Mouse (Mus musculus) layer of hippocampus, postnatal 14 days (tissue): Measurements from ENCODE around the gene Zbtb6. TPM values are rescaled to one million over a fixed set of nuclear protein-coding genes. Genes with fewer than 3 reads are reported as not detected.

Source experiments
- total RNA-seq, 2 experiments: library from RNA; stranded (reverse); gene quantifications; 2 replicates each; pipeline ENCODE4 v1.2.3; 2021

Gene Zbtb6
- total RNA-seq, 2 experiments from 2014 or later = 13.2 to 14.5 TPM

Other genes with a start within 250 kb of the Zbtb6 start
- gene Olfr366, start 231.6 kb downstream of the Zbtb6 start, total RNA-seq = not detected
- gene Olfr368, start 116.7 kb downstream of the Zbtb6 start, total RNA-seq = not detected
- 10 to 100 TPM; 28.7 to 32.9 TPM for gene Pdcl, start 83.8 kb downstream of the Zbtb6 start, total RNA-seq
- 10 to 100 TPM; 82.3 to 87.9 TPM for gene Rc3h2, start 20.3 kb downstream of the Zbtb6 start, total RNA-seq
- gene Zbtb26, start within 50 bp of the Zbtb6 start, total RNA-seq = 1 to 10 TPM; 8.6 to 8.9 TPM
- gene Rabgap1, start 108 bp upstream of the Zbtb6 start, total RNA-seq = 10 to 100 TPM; 84.8 to 91.7 TPM
- 1 to 10 TPM; 3.4 to 4.9 TPM for gene Gpr21, start 73.2 kb upstream of the Zbtb6 start, total RNA-seq